9 mouse cellular contexts compared by ENCODE assay signal in genomic region chr7:46030145-46030488, GRCm38 (mm10). TPM values are rescaled to one million over a fixed set of nuclear protein-coding genes. Genes with fewer than 3 reads are reported as not detected.
DNase-seq lines count a peak whose midpoint lies in the region; ATAC-seq and TF ChIP-seq lines count a peak whose summit lies in the region.
"Had no signal": no experiment of that assay in that cellular context is flagged by ENCODE, and none has a peak within 500 bp of the region (broad histone marks: within the 10 kb centered on the region; RNA-seq: fewer than 3 reads in every experiment).

Gene Abcc6, minus strand, starts transcription at chr7:46030302.

- H3K36me3 ChIP-seq in kidney, embryonic 16.5 days (ENCODE audit: insufficient read depth, low read length) = no peaks in the 10 kb centered on the region
- H3K36me3 ChIP-seq in lung, postnatal 0 days (ENCODE audit: insufficient read depth, low read length) = no peaks in the 10 kb centered on the region
- H3K36me3 ChIP-seq in forebrain, embryonic 12.5 days (replicated peaks) = no peaks in the 10 kb centered on the region

- peak; percentile 28 for DNase-seq in adrenal gland, postnatal 14 days
- DNase-seq in adrenal gland, postnatal 4 days (ENCODE audit: low spot score in 2 of 2) = no peak
- DNase-seq in ZHBTc4 (ENCODE audit: low read depth, low spot score) = peak; percentile 34
- no peak for DNase-seq in lung, postnatal 0 days (ENCODE audit: low spot score)
- DNase-seq in gastrocnemius, postnatal 14 days = no peak
- DNase-seq in heart, postnatal 25 days (ENCODE audit: low spot score) = no peak
- DNase-seq: cerebellum, adult 11-12 months had no signal

- intact Hi-C loops in gastrocnemius, postnatal 14 days (cut with DNase I; ENCODE audit: low total_unique reads) = no loop called here
- intact Hi-C loops in heart, postnatal 25 days (cut with DNase I) = loop anchor here (10.0 kb wide), 1 partner anchor 685 kb away; the partner anchor contains the start of genes Saa3 and Saal1

- no peak; the same call in none of the 2 replicates for TF ChIP-seq CTCF in lung, postnatal 0 days (IDR thresholded peaks at IDR 0.05)

- TF ChIP-seq EP300 in lung, postnatal 0 days (IDR thresholded peaks at IDR 0.05) = no peak

- peak within 1 kb of the TSS; percentile 43 for H3K9ac ChIP-seq in kidney, embryonic 16.5 days (replicated peaks; ENCODE audit: low read length)
- 0 out of 2 replicates have a peak within 1 kb of the TSS, but pooled peaks have one; percentile 27 for H3K9ac ChIP-seq in lung, postnatal 0 days (replicated peaks; ENCODE audit: low read depth)
- no peak within 1 kb of the TSS for H3K9ac ChIP-seq in forebrain, embryonic 12.5 days

- H3K27ac ChIP-seq in kidney, embryonic 16.5 days (ENCODE audit: low read length) = peak within 1 kb of the TSS; percentile 39; the same call in 1 of the 2 replicates
- H3K27ac ChIP-seq in lung, postnatal 0 days (ENCODE audit: low read length) = no peak within 1 kb of the TSS
- no peak within 1 kb of the TSS for H3K27ac ChIP-seq in forebrain, embryonic 12.5 days

- H3K27me3 ChIP-seq in kidney, embryonic 16.5 days (ENCODE audit: insufficient read depth, low read length) = no peaks in the 10 kb centered on the region
- H3K27me3 ChIP-seq in lung, postnatal 0 days (replicated peaks; ENCODE audit: insufficient read depth, low read length) = no peaks in the 10 kb centered on the region
- peaks cover 11% of the 10 kb centered on the region; the same call in 1 of the 2 replicates for H3K27me3 ChIP-seq in forebrain, embryonic 12.5 days

- H3K9me3 ChIP-seq in kidney, embryonic 16.5 days (ENCODE audit: low read length) = no peaks in the 10 kb centered on the region
- no peaks in the 10 kb centered on the region for H3K9me3 ChIP-seq in lung, postnatal 0 days (ENCODE audit: low read length)
- H3K9me3 ChIP-seq in forebrain, embryonic 12.5 days = no peaks in the 10 kb centered on the region

- peaks cover 12% of the 10 kb centered on the region for H3K4me1 ChIP-seq in kidney, embryonic 16.5 days (ENCODE audit: insufficient read depth, low read length)
- H3K4me1 ChIP-seq in lung, postnatal 0 days (ENCODE audit: insufficient read depth, low read depth, low read length) = peaks cover 4% of the 10 kb centered on the region; the same call in 1 of the 2 replicates
- H3K4me1 ChIP-seq in forebrain, embryonic 12.5 days = peaks cover 15% of the 10 kb centered on the region

- H3K4me2 ChIP-seq in kidney, embryonic 16.5 days (replicated peaks; ENCODE audit: low read depth, low read length) = peak within 1 kb of the TSS; percentile 45
- H3K4me2 ChIP-seq in lung, postnatal 0 days (replicated peaks; ENCODE audit: low read depth, low read length) = no peak within 1 kb of the TSS; the same call in 1 of the 2 replicates
- no peak within 1 kb of the TSS for H3K4me2 ChIP-seq in forebrain, embryonic 12.5 days

- WGBS in kidney, embryonic 16.5 days = 4% methylated on average over 11 of the region's 11 CpGs
- WGBS in lung, postnatal 0 days = 4% methylated on average over 11 of the region's 11 CpGs
- 11% methylated on average over 11 of the region's 11 CpGs for WGBS in forebrain, embryonic 12.5 days

- H3K4me3 ChIP-seq in kidney, embryonic 16.5 days (ENCODE audit: low read length) = 0 out of 2 replicates have a peak within 1 kb of the TSS, but pooled peaks have one; percentile 18
- no peak within 1 kb of the TSS for H3K4me3 ChIP-seq in lung, postnatal 0 days (ENCODE audit: low read depth, low read length)
- H3K4me3 ChIP-seq in forebrain, embryonic 12.5 days (replicated peaks) = no peak within 1 kb of the TSS

- ATAC-seq in kidney, embryonic 16.5 days (ENCODE audit: low FRiP score, low TSS enrichment) = peak; percentile 52
- peak; percentile 13 for ATAC-seq in lung, postnatal 0 days
- no peak for ATAC-seq in forebrain, embryonic 12.5 days (ENCODE audit: low FRiP score)

RNA-seq across cellular contexts. Expression of gene Abcc6, which starts in this region (rescaled TPM):
- 0.90 and 15.1 TPM in 2 replicates for total RNA-seq in adrenal gland, postnatal 14 days (2021)
- 1 to 10 TPM; 1.5 to 7.2 TPM for total RNA-seq in adrenal gland, postnatal 4 days (2021)
- polyA plus RNA-seq in kidney, embryonic 16.5 days (2015; fragmentation: Nextera tagmentation; extraction: Ambion mirVana) = 0.66 and 0.87 TPM in 2 replicates
- polyA plus RNA-seq in lung, postnatal 0 days (2015; fragmentation: Nextera tagmentation; extraction: Ambion mirVana) = 0.26 and 0.37 TPM in 2 replicates
- under 1 TPM; 0.07 to 0.21 TPM for total RNA-seq in gastrocnemius, postnatal 14 days (2021)
- 0.10 and 0.18 TPM in 2 replicates for polyA plus RNA-seq in forebrain, embryonic 12.5 days (2016; fragmentation: Nextera tagmentation; extraction: Ambion mirVana)
- not detected for total RNA-seq in heart, postnatal 25 days (2021)

Comparison
In these comparisons a context has a peak if more than half of its experiments do, and no peak if none do; other contexts are left out.
1. DNase-seq: peak in adrenal gland, postnatal 14 days (single experiment) and ZHBTc4 (single experiment); none in adrenal gland, postnatal 4 days (0 of 2), lung, postnatal 0 days (single experiment), gastrocnemius, postnatal 14 days (single experiment) and heart, postnatal 25 days (single experiment).
2. Peak in ATAC-seq, H3K4me3 ChIP-seq, H3K27ac ChIP-seq, H3K9ac ChIP-seq and H3K4me2 ChIP-seq in kidney, embryonic 16.5 days; RNA of the gene not detected or under 1 TPM.
3. Peak in ATAC-seq and H3K9ac ChIP-seq in lung, postnatal 0 days; RNA of the gene not detected or under 1 TPM.